Mouse (Mus musculus): Measurements from ENCODE around the gene Fam168a.

DNA sequence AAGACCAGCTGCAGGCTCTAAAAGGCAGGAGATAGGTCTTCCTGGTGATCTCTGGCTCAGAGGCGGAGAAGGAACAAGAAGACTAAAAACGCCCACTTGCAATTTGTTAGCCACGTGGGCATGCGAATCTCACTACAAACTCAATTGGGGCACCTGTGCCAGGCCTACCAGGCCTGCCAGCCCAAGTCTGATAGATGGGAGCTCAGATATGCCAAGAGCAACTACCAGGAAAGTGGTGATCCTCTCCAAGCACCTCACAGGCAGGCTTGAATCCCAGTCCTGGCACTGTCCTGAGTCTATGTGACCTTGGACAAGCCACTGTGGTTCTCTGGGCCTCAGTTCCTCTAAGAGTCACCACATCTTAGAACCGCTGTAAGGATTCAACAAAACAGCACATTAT, 154.8 kb downstream of the Fam168a start:
- TF ChIP-seq POLR2A (IDR thresholded peaks at IDR 0.05; ENCODE audit: borderline replicate concordance, insufficient read depth, low read length) (no peak), CTCF (IDR thresholded peaks at IDR 0.05; ENCODE audit: borderline replicate concordance, insufficient read depth, low read depth, low read length) (no peak)

All from cerebellum, adult 2 months (tissue).